Mouse (Mus musculus) left cerebral cortex, postnatal 4 days (tissue): Measurements from ENCODE around the gene Ccnyl1. TPM values are rescaled to one million over a fixed set of nuclear protein-coding genes. Genes with fewer than 3 reads are reported as not detected.

ENCODE experiments used
- DNase-seq: peaks from one replicate; pipeline ENCODE4 v3.0.0-alpha.2; 2022
- intact Hi-C: fragments of 180-260 bp; cut with DNase I; formaldehyde crosslinking; loops from one replicate; pipeline ENCODE4 v1.15.1; 2025
- total RNA-seq, 2 experiments: library from RNA; stranded (reverse); gene quantifications; 2 replicates each; pipeline ENCODE4 v1.2.3; 2021

Gene Ccnyl1
- total RNA-seq, 2 experiments from 2014 or later: 30.6 to 33.1 TPM

GRCm38 (mm10) chr1:64735781-64736680 lies 45.8 kb downstream of the Ccnyl1 start:
- intact Hi-C loops: loop anchor here (5.0 to 10.0 kb wide), 2 partner anchors 181 to 249 kb away; no protein-coding TSS in a partner anchor
- DNase-seq: peak; percentile 50

GRCm38 (mm10) chr1:64736681-64737501 lies 46.6 kb downstream of the Ccnyl1 start:
- DNase-seq: peak; percentile 17
- intact Hi-C loops: loop anchor here (5.0 to 10.0 kb wide), 2 partner anchors 180 to 248 kb away; no protein-coding TSS in a partner anchor

- DNase-seq: peak; percentile 89
- intact Hi-C loops: loop anchor here (5.0 to 10.0 kb wide), 2 partner anchors 180 to 247 kb away; no protein-coding TSS in a partner anchor
Measured at GRCm38 (mm10) chr1:64737502-64738179, 47.4 kb downstream of the Ccnyl1 start, which contains the start of gene Fzd5. Fzd5 (minus strand) TSS chr1:64737751.

- intact Hi-C loops: loop anchor here (5.0 to 10.0 kb wide), 2 partner anchors 179 to 247 kb away; no protein-coding TSS in a partner anchor
Measured at GRCm38 (mm10) chr1:64738180-64738555, 47.9 kb downstream of the Ccnyl1 start.

GRCm38 (mm10) chr1:64738661-64739082 lies 48.4 kb downstream of the Ccnyl1 start:
- intact Hi-C loops: loop anchor here (5.0 to 10.0 kb wide), 2 partner anchors 179 to 246 kb away; no protein-coding TSS in a partner anchor
- DNase-seq: no peak

More at GRCm38 (mm10) chr1:64738180-64738555, 47.9 kb downstream of the Ccnyl1 start:
- no peak for DNase-seq

GRCm38 (mm10) chr1:64742741-64743408 lies 52.6 kb downstream of the Ccnyl1 start:
- intact Hi-C loops: no loop called here
- no peak for DNase-seq

GRCm38 (mm10) chr1:64744616-64745015 lies 54.4 kb downstream of the Ccnyl1 start:
- intact Hi-C loops: no loop called here
- DNase-seq: no peak

- intact Hi-C loops: no loop called here
- no peak for DNase-seq
Measured at GRCm38 (mm10) chr1:64753109-64753508, 62.9 kb downstream of the Ccnyl1 start.

GRCm38 (mm10) chr1:64753668-64754067 lies 63.4 kb downstream of the Ccnyl1 start:
- intact Hi-C loops: no loop called here
- DNase-seq: no peak

- no peak for DNase-seq
Measured at GRCm38 (mm10) chr1:64754658-64755057, 64.4 kb downstream of the Ccnyl1 start.

GRCm38 (mm10) chr1:64755971-64756639 lies 65.8 kb downstream of the Ccnyl1 start:
- intact Hi-C loops: no loop called here
- DNase-seq: no peak

More at GRCm38 (mm10) chr1:64754658-64755057, 64.4 kb downstream of the Ccnyl1 start:
- intact Hi-C loops: no loop called here

GRCm38 (mm10) chr1:64756640-64757030 lies 66.4 kb downstream of the Ccnyl1 start:
- DNase-seq: no peak
- intact Hi-C loops: no loop called here

GRCm38 (mm10) chr1:64757254-64757653 lies 67.0 kb downstream of the Ccnyl1 start:
- peak; percentile 26 for DNase-seq
- intact Hi-C loops: no loop called here

GRCm38 (mm10) chr1:64757766-64758165 lies 67.5 kb downstream of the Ccnyl1 start:
- no peak for DNase-seq
- intact Hi-C loops: no loop called here

GRCm38 (mm10) chr1:64761646-64762045 lies 71.4 kb downstream of the Ccnyl1 start:
- no peak for DNase-seq

GRCm38 (mm10) chr1:64770169-64770568 lies 79.9 kb downstream of the Ccnyl1 start:
- no peak for DNase-seq
- intact Hi-C loops: no loop called here

More at GRCm38 (mm10) chr1:64761646-64762045, 71.4 kb downstream of the Ccnyl1 start:
- intact Hi-C loops: no loop called here

- DNase-seq: no peak
- intact Hi-C loops: no loop called here
Measured at GRCm38 (mm10) chr1:64773305-64773704, 83.0 kb downstream of the Ccnyl1 start.
